Mouse (Mus musculus) C2C12 (cell line): ENCODE measurements at regions not wholly inside any gene's neighbourhood (a gene's known extent, or its start where the extent isn't known, plus 50 kb on each side); places are given as distances from the start of the nearest gene placed in this dataset.

Source experiments
- CTCF ChIP-seq: IDR thresholded peaks from one replicate; pipeline ENCODE4 v1.5.1; 2011; ENCODE audit not compliant: control insufficient read depth, insufficient read depth, insufficient read length
- MAX ChIP-seq: IDR thresholded peaks from one replicate; pipeline ENCODE4 v1.6.1; 2011; ENCODE audit warnings: mild to moderate bottlenecking, control low read depth
- USF1 ChIP-seq: IDR thresholded peaks from one replicate; pipeline ENCODE4 v1.6.1; 2011; ENCODE audit warnings: low read depth, mild to moderate bottlenecking, control low read depth, moderate library complexity

DNA sequence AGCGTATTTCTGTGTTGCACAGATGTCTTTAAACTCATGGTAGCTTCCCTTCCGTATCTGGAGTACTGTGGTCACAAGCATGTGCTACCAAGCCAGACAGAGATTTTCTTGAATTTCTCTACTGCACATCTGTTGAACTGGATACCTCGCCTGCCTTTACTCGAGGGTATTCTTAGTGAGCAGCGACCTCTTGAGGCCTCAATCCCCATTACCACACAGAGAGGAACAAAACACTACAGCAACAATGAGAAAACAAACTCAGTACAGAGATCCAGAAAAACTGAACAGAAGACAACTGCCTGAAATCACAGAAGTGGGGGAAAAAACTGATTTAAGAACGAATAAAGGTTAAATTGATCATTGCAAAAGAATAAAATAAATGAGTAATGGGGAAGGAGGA, 137.8 kb upstream of the Dlk1 start:
- no peak for TF ChIP-seq USF1
- TF ChIP-seq MAX: no peak
- TF ChIP-seq CTCF: no peak
